Mouse (Mus musculus): ENCODE data around the gene Zfyve21.

DNA sequence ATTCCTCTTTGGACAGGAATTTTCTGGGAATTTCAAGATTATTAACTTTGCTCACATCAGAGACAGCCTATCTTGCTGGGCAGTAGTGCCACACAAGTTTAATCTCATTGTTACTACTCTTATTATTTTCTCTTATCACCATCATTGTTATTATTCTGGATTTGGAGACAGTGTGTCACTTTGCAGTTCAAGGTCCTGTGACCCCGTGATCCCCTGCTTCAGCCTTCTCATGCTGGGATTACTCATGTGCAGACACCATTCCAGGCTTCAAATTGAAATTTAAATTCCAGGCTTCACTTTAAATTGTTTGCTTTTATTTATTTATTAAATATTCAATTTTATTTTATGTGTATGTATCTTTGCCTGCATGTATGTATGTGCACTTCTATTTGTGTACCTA, 55.8 kb downstream of the Zfyve21 start:
- TF ChIP-seq POLR2A (IDR thresholded peaks at IDR 0.05; ENCODE audit: insufficient read length, low read depth) (no peak), MYOD1 (IDR thresholded peaks at IDR 0.05; ENCODE audit: control insufficient read depth in 1 of 3, insufficient read length in 2 of 3, low read depth in 2 of 3) (no peak), MAX (IDR thresholded peaks at IDR 0.05; ENCODE audit: low read depth) (no peak), REST (IDR thresholded peaks at IDR 0.05; ENCODE audit: insufficient read depth, insufficient read length) (no peak)
